Mouse (Mus musculus): ENCODE measurements around the gene Rufy3.

DNA sequence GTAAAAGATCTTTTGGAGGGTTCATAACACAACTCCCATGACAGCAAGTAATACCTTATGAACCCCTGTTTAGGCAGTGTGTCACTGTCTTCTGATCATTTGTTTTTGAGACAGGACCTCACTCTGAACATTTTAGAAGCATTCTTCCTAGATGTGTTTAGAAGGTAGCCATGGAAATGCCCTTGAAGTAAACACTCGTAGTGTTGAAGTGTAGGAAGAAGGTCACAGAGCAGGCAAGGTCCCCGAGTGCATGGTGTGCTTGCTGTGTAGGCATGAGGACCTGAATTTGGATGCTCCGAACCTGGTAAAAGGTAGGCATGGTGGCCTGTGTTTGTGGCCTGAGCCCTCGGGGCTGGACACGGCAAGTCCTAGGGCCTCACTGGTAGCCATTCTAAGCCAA, 66.7 kb downstream of the Rufy3 start:
- TF ChIP-seq POLR2A (IDR thresholded peaks at IDR 0.05; ENCODE audit: insufficient read length, low read depth) (no peak), POLR2AphosphoS2 (IDR thresholded peaks at IDR 0.05; ENCODE audit: insufficient read length, low read depth) (no peak), CEBPB (IDR thresholded peaks at IDR 0.05; ENCODE audit: insufficient read depth, poor library complexity, severe bottlenecking) (no peak), USF1 (IDR thresholded peaks at IDR 0.05; ENCODE audit: low read depth) (no peak), MYOG (IDR thresholded peaks at IDR 0.05; ENCODE audit: control insufficient read depth in 1 of 3, insufficient read depth in 1 of 3, insufficient read length in 2 of 3, low read depth in 2 of 3) (no peak), E2F4 (IDR thresholded peaks at IDR 0.05; ENCODE audit: insufficient read depth) (no peak), MAX (IDR thresholded peaks at IDR 0.05; ENCODE audit: low read depth) (no peak)

All from myocyte (in vitro differentiated cells).